Mouse (Mus musculus): ENCODE data around the gene Itgb1bp1.

- TF ChIP-seq CTCF (conservative IDR thresholded peaks at IDR 0.05; ENCODE audit: low read length) (no peak), NANOG (IDR thresholded peaks at IDR 0.05; ENCODE audit: borderline replicate concordance, low read length) (no peak)
Measured at GRCm38 (mm10) chr12:21335869-21336268, 49.8 kb upstream of the Itgb1bp1 start.
